Mouse (Mus musculus) myocyte (in vitro differentiated cells): ENCODE measurements at regions not wholly inside any gene's neighbourhood (a gene's known extent, or its start where the extent isn't known, plus 50 kb on each side); places are given as distances from the start of the nearest gene placed in this dataset.

ENCODE experiments used
- CEBPB ChIP-seq: IDR thresholded peaks from 2 replicates; pipeline ENCODE4 v1.6.1; 2011; ENCODE audit warnings: mild to moderate bottlenecking, moderate library complexity; ENCODE audit not compliant: poor library complexity, insufficient read depth, severe bottlenecking
- E2F4 ChIP-seq: IDR thresholded peaks from one replicate; pipeline ENCODE4 v1.6.1; 2011; ENCODE audit warnings: mild to moderate bottlenecking, control low read depth, moderate library complexity; ENCODE audit not compliant: insufficient read depth
- MAX ChIP-seq: IDR thresholded peaks from one replicate; pipeline ENCODE4 v1.6.1; 2011; ENCODE audit warnings: low read depth, mild to moderate bottlenecking, control low read depth
- MYOD1 ChIP-seq, 3 experiments: IDR thresholded peaks; one replicate each; pipeline ENCODE4 v1.6.1; 2011; ENCODE audit warnings: control low read depth in 2 of 3, low read depth in 2 of 3, mild to moderate bottlenecking in 2 of 3, moderate library complexity in 1 of 3; ENCODE audit not compliant: insufficient read length in 2 of 3, control insufficient read depth in 1 of 3
- POLR2A ChIP-seq: IDR thresholded peaks from one replicate; pipeline ENCODE4 v1.6.1; 2011; ENCODE audit warnings: low read depth, mild to moderate bottlenecking, control low read depth, moderate library complexity; ENCODE audit not compliant: insufficient read length
- POLR2AphosphoS2 ChIP-seq: IDR thresholded peaks from one replicate; pipeline ENCODE4 v1.6.1; 2011; ENCODE audit warnings: low read depth, control low read depth; ENCODE audit not compliant: insufficient read length
- REST ChIP-seq: IDR thresholded peaks from one replicate; pipeline ENCODE4 v1.6.1; 2011; ENCODE audit warnings: mild to moderate bottlenecking, control low read depth, moderate library complexity; ENCODE audit not compliant: insufficient read depth, insufficient read length
- SRF ChIP-seq: IDR thresholded peaks from one replicate; pipeline ENCODE4 v1.6.1; 2011; ENCODE audit warnings: low read depth; ENCODE audit not compliant: control insufficient read depth, insufficient read length
- TCF12 ChIP-seq: IDR thresholded peaks from one replicate; pipeline ENCODE4 v1.6.1; 2011; ENCODE audit warnings: mild to moderate bottlenecking, control low read depth; ENCODE audit not compliant: poor library complexity, insufficient read depth, severe bottlenecking
- USF1 ChIP-seq: IDR thresholded peaks from one replicate; pipeline ENCODE4 v1.6.1; 2011; ENCODE audit warnings: low read depth, mild to moderate bottlenecking, control low read depth, moderate library complexity

- TF ChIP-seq TCF12 (no peak), USF1 (no peak), POLR2A (no peak), MAX (no peak), E2F4 (no peak), MYOD1 (IDR thresholded peaks at IDR 0.05; ENCODE audit: control insufficient read depth in 1 of 3, insufficient read length in 2 of 3, low read depth in 2 of 3) (no peak), POLR2AphosphoS2 (no peak), SRF (no peak), CEBPB (no peak), REST (no peak)
Measured at GRCm38 (mm10) chr5:64693616-64694015, 109.6 kb upstream of the Klf3 start.
